Mouse (Mus musculus): Measurements from ENCODE around the gene Tmeff2. TPM values are rescaled to one million over a fixed set of nuclear protein-coding genes. Genes with fewer than 3 reads are reported as not detected.

Tmeff2 gene
- polyA plus RNA-seq, 1 experiment from 2014 or later, result 3.9 TPM

- no peaks in the 10 kb centered on the region for H3K4me1 ChIP-seq (ENCODE audit: insufficient read depth, low read length)
- no peak overlapping the region for H3K4me3 ChIP-seq (ENCODE audit: low read length)
- H3K9ac ChIP-seq (replicated peaks; ENCODE audit: low read length), result no peak overlapping the region
- H3K27me3 ChIP-seq (ENCODE audit: insufficient read depth, low read length), result no peaks in the 10 kb centered on the region
- no peak overlapping the region for H3K4me2 ChIP-seq (replicated peaks; ENCODE audit: low read depth, low read length)
- H3K9me3 ChIP-seq (ENCODE audit: low read length), result no peaks in the 10 kb centered on the region
- WGBS, result 73% methylated on average over 5 of the region's 5 CpGs
- ATAC-seq (ENCODE audit: low FRiP score, low TSS enrichment), result no peak
- H3K27ac ChIP-seq (ENCODE audit: low read length), result no peak overlapping the region
- no peaks in the 10 kb centered on the region for H3K36me3 ChIP-seq (ENCODE audit: insufficient read depth, low read length)
These were observed 316.0 kb downstream of the Tmeff2 start for GRCm38 (mm10) chr1:51216292-51217050.

GRCm38 (mm10) chr1:51217227-51217626 lies 316.8 kb downstream of the Tmeff2 start:
- ATAC-seq (ENCODE audit: low FRiP score, low TSS enrichment), result no peak
- no peaks in the 10 kb centered on the region for H3K9me3 ChIP-seq (ENCODE audit: low read length)
- H3K4me3 ChIP-seq (ENCODE audit: low read length), result no peak overlapping the region
- H3K27ac ChIP-seq (ENCODE audit: low read length), result no peak overlapping the region
- no peak overlapping the region for H3K9ac ChIP-seq (replicated peaks; ENCODE audit: low read length)
- H3K4me2 ChIP-seq (replicated peaks; ENCODE audit: low read depth, low read length), result no peak overlapping the region
- H3K27me3 ChIP-seq (ENCODE audit: insufficient read depth, low read length), result no peaks in the 10 kb centered on the region
- H3K36me3 ChIP-seq (ENCODE audit: insufficient read depth, low read length), result no peaks in the 10 kb centered on the region
- no peaks in the 10 kb centered on the region for H3K4me1 ChIP-seq (ENCODE audit: insufficient read depth, low read length)
- 73% methylated on average over 7 of the region's 7 CpGs for WGBS

- H3K9ac ChIP-seq (replicated peaks; ENCODE audit: low read length), result no peak overlapping the region
- H3K36me3 ChIP-seq (ENCODE audit: insufficient read depth, low read length), result no peaks in the 10 kb centered on the region
- H3K4me1 ChIP-seq (ENCODE audit: insufficient read depth, low read length), result no peaks in the 10 kb centered on the region
- H3K4me2 ChIP-seq (replicated peaks; ENCODE audit: low read depth, low read length), result no peak overlapping the region
- no peaks in the 10 kb centered on the region for H3K27me3 ChIP-seq (ENCODE audit: insufficient read depth, low read length)
- H3K9me3 ChIP-seq (ENCODE audit: low read length), result no peaks in the 10 kb centered on the region
- WGBS, result 86% methylated on average over 7 of the region's 7 CpGs
- no peak overlapping the region for H3K27ac ChIP-seq (ENCODE audit: low read length)
- H3K4me3 ChIP-seq (ENCODE audit: low read length), result no peak overlapping the region
- no peak for ATAC-seq (ENCODE audit: low FRiP score, low TSS enrichment)
These were observed 324.7 kb downstream of the Tmeff2 start for GRCm38 (mm10) chr1:51225156-51225555.

Small RNA genes lying within 50 kb of the gene (microRNA-seq; reads per million reads assigned to microRNA genes)
- not detected for gene Gm25736

Data from kidney, embryonic 16.5 days (tissue).